Mouse (Mus musculus): ENCODE measurements around the gene Smcr8.
A peak's percentile ranks its signal among the peaks of the same experiment; 100 is the strongest.

Gene Smcr8

DNA sequence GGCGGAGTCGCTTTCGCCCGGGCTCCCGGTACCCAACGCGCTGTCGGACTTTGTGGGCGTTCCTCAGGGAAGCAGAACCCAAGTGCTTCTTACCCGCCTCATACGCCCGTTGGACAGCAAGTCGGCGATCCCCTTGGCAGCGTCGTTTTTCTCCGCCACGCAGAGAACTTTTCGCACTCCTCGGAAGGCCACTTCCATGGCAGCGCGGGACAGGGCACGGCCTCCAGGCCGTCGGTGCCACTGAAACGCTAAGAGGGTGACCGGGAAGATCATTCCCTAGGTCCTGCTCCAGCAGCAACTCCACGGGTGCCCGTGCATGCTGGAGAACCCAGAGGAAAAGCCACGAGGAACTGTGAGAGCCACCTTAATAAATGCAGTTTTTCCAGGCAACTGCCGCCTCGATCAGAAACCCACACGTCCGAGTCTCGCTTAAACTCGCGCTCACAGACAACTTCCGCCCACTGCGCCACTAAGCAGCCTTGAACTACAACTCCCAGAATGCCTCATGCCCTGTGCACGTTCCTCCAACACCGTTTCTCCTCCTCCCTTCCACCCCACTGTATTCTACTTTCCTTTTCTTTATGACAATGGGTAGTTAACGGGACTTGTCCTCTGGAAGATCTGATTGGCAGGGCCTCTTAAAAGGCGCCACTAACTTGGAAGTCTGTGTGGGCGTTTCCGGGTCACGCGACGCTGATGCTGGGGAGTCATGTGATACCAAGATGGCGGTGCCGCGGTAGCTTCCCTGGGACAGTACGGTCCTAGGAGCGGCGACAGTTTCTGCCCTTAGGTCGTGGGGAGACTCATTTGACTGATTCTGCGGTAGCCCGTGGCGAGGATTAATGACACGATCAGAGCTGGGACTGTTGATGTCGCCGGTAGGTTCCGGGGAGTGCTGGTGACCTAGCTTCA, at the start of gene Smcr8, which contains the start of gene Top3a:
Smcr8 (plus strand) TSS at position 696 of the 912 bp plus-strand sequence.
Top3a (minus strand) TSS at position 537 of the 912 bp plus-strand sequence.
- peak; percentile 90 for DNase-seq

DNA sequence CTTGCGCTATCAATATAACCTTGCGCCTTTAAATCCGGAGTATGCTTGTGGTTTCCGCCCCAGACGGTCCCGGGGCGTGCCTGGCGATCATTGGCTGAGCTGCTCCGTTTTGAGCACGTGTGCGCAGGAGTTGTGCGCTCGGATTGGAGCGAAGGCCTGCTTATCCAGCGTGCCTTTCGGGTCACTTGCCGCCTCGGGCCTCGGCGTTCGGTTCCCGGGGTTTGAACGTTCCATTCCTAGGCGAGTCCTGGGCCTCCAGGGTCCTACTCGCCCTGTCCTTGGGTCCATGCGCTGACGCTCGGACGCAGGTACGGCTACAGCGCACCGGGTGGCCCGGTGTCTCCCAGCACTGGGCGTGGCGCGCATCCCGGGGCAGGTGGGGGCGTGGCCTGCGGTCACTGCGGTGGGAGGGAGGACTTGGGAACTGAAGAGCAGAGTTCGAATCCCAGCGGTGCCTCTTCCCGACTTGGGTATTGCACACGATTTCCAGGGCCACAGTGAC, 49.0 kb upstream of the Smcr8 start, which contains the start of gene Mief2:
Mief2 (plus strand) TSS at position 139 of the 502 bp plus-strand sequence.
- peak; percentile 93 for DNase-seq

DNA sequence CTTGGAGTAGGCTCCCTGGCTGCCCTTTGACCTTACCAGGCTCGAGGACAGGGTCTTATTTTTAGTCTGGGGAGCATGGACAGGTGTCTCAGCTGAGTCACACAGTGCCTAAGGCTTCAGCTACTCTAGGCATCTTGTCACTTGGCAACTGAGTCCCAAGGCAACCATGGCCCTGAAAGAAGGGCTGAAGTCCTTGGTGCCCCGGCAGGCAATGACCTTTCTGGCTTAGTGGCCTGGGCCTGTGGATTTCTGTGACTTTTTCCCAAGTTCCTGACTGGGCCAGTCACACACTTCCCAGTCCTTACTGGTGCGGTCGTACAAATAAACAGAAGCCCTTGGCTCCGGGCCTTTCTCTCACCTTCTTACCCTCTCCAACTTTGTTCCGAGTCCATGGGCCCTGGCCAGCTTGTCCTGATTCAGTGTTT, 48.1 kb upstream of the Smcr8 start:
- no peak for DNase-seq

DNA sequence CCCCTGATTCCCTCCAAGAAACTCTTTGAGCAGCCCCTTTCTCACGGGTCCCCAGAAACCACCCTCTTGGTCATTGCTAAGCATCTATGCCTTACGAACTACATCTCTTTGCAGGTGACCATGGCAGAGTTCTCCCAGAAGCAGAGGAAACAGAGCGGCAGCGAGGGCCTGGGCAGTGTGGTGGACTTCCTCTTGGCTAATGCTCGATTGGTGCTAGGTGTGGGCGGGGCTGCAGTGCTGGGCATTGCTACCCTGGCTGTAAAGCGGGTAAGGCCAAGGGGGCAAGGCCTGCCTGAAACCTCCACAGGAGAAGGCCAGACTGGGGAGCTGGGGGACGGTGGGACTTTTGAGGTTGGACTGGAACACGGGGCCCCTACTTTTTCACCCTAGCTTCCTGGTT, 47.2 kb upstream of the Smcr8 start:
- no peak for DNase-seq

DNA sequence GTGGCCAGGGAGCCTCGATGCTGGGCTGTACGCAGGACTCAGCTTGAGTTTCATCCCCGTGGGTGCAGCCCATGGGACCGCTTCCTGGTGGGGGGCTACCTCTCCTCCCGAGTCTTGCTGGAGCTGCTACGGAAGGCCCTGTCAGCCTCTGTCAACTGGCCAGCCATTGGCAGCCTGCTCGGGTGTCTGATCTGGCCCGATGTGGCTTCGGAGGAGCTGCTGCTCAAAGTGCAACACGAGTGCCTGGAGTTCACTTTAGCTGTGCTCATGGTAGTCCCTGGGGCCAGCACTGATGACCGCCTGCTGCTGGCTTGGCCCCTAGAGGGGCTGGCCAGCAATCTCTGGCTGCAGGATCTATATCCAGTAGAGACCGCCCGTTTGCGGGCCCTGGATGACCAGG, 46.1 kb upstream of the Smcr8 start:
- no peak for DNase-seq

DNA sequence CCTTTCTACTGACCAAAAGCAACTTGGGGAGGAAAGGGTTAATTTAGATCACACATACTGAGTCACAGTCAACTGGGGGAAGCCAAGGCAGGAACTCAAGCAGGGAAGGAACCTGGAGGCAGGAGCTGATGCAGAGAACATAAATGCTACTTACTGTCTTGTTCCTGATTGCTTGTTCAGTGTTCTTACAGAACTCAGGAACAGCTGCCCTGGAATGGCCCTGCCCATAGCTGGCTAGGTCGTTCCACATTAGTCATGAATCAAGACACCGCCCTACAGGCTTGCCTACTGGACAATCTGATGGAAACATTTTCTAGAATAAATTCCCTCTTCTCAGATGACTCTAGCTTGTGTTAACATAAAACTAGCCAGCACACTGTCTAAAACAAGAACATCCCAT, 43.1 kb upstream of the Smcr8 start:
- DNase-seq = no peak

DNA sequence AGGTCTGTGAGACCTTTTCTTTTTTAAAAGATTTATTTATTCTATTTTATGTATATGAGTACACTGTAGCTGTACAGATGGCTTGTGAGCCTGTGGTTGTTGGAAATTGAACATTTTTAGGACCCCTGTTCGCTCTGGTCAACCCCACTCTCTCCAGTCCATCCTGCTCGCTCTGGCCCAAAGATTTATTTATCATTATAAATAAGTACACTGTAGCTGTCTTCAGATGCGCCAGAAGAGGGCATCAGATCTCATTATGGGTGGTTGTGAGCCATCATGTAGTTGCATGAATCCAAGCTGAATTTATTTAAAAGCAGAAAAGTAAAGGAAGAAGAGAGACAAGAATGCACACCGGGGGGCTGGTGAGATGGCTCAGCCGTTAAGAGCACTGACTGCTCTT, 42.1 kb upstream of the Smcr8 start:
- DNase-seq = no peak

DNA sequence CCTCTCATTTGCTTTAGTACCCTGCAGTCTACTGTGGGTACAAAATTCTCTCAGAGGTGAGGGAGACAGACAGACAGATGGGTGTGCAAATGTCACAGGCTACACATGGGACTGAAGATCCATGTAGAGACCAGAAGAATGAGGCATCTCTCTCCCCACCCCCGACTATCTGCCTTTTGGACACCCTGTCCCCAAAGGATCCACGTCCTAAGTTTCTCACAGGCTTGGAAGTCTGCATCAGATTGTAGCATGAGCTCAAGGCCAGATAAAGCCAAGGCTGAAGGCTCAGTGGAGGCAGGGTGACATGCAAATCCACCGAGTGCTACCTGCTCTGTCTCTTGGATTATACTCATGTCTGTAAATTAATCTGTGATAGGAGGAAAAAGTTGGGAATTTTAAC, 40.8 kb upstream of the Smcr8 start:
- DNase-seq = no peak

DNA sequence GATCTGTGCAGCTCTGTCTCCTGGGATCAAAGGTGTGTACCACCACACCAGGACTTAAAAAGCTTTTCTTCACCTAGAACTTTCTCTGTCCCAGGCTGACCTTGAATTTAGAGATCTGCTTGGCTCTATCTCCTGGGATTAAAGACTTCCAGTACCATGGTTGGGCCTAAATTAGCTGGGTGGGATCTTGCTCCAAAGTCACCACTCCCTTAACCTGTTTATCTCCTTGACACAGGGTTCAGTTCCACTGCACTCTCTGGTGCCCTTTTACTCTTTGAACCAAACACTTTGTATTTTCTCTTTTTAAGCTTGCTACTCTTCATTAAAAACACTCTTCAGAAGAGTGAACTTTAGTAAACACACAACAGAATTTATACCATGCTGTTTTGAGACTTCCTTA, 39.9 kb upstream of the Smcr8 start:
- DNase-seq = no peak

DNA sequence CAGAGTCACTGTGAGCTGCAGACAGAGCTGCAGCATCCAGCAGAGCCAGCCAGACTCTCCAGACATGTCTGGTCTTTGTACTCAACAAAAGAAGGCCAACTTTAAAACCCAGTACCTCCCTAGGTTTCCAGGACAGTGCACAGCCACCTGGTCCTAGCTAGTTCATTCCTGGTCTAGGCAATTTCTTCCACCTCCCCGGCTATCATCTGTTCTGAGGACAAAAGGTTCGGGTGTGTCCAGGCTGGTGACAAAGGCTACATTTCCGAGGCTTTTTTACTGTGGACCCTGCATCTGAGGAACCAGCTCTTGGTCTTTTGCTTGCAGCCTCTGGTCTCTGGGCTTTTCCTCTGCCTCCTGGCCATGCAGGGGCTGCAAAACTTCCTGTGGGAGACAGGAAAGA, 37.0 kb upstream of the Smcr8 start:
- no peak for DNase-seq

DNA sequence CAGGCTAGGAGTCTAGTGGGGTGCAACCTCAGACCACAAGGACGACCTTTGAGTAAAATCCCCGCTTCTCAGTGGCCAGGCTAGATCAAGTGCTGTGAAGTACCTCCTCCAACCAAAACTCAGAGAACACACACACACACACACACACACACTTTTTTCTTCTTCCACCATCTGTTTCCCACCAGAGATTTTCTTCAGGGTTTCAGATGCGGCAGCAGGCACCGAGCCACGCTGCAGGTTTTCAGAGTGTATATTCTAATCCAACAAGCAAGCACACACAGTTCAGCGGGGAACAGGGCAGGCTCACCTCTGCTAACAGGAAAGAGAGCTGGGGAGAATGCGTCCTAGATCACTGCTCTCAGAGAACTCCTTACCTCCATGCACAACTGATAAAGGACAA, 21.8 kb upstream of the Smcr8 start:
- DNase-seq = no peak

DNA sequence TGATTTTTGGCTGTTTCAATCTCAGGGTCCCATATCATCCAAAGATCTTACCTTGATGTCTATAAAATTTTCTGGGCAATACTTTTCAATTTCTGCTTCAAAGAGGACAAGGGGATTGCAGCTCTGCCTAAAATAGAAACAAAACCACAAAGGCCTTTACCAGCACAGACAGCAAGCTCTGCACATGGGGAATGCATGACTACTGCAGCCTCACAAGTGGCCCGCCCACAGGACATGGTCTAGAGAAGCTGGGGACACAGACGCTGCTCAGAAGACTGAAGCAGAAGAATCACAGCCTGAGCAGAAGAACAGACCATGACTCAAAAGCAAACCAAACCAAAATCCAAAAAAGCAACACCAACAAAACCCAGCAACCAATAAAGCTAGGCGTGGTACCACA, 15.6 kb upstream of the Smcr8 start:
- DNase-seq = no peak

DNA sequence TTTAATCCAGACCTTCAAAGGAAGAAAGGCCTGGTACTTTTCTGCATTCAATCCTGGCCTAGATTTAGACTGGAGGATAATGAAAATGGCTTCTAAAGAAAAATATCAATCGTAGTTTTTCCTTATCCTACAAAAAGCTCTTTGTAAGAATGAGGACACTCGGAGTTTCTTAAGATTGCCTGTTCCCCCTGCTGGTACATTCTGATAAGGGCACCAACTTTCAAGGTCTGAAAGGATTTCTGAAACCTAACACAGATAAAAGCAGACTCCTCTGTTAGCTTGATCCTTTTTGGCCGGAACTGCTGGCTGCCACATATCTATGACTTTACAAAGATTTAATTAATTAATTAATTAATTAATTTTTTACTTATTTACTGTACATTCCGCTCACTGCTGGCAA, 10.4 kb upstream of the Smcr8 start:
- no peak for DNase-seq

DNA sequence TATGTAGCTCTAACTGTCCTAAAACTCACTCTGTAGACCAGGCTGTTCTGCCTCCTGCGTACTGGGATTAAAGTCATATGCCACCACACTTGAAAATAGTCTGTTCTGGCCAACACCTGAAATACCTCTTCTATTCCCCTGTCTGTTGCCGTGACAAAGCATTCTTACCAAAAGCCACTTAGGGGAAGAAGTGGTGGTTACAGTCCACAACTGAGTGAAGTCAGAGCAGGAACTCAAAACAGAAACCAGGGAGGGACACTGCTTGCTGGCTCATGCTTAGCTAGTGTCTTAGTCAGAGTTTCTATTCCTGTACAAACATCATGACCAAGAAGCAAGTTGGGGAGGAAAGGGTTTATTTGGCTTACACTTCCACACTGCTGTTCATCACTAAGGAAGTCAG, 8.0 kb upstream of the Smcr8 start:
- no peak for DNase-seq

DNA sequence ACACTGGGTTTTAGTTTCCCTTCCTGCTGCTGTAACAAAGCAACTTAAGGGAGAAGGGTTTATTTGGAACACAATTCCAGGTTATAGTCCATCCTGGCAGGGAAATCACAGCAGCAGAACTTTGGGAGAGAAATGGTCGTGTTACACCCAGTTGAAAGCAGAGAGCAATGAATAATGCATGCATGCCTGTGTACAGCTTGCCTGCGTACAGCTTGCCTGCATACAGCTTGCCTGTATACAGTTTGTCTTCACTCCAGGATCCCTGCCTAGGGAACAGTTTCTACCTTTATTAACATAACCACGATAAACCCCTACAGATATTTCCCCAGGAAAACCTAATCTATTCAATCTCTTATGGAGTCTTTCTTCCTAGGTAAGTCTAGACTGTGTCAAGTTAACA, 6.5 kb upstream of the Smcr8 start:
- DNase-seq = no peak

DNA sequence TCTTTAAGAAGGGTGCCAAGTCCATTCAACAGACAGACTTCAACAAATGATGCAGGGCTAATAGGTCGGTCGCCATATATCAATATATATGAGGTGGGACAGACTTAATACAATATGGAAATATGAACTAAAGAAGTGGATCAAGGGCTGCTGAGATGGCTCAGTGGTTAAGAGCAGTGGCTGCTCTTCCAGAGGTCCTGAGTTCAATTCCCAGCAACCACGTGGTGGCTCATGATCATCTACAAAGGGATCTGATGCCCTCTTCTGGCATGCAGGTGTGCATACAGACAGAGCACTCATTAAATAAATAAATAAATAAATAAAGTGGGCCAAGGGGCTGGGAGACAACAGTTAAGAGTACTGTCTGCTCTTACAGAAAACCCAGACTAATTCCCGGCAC, 5.2 kb upstream of the Smcr8 start:
- DNase-seq = no peak

DNA sequence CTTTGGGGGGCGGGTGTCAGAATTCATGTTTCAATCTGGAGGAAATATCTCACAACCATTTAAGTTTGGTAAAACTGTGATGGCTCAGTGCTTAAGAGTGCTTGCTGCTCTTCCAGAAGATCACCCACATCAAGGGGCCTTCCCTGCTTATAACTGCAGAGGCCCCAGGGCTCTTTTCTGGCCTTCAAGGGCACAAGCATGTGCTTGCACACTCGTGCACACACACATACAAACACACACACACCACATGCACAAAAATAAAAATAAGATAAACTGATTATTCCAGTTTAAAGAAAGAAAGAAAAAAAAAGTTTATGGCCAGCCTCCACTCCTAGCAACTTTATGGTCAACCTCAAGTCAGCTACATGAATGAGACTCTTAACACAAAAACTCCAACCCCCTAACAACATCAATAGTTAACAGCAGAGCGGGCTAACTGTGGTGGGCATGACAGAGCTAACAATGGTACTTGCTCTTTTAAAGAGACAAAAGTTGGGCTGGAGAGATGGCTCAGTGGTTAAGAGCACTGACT, 3.1 kb upstream of the Smcr8 start:
- DNase-seq = no peak

DNA sequence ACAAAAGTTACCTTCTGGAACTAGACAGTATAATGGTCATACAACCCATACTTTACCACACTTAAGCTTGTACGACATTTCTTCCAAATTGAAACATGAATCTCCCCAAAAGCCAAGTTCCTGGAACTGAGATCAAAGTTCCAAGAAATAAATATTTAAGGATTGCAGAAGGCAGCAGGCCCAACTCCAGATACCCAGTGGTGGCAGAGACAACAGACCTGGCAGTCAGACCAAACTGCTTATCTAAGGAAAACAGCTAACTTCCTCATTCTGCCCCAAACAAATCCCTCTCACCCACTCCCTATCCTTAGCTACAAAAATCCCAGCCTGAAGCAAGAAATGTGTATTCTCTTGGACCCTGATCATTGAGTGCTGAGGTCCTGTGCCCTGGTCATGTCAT, 2.5 kb upstream of the Smcr8 start:
- peak; percentile 27 for DNase-seq

DNA sequence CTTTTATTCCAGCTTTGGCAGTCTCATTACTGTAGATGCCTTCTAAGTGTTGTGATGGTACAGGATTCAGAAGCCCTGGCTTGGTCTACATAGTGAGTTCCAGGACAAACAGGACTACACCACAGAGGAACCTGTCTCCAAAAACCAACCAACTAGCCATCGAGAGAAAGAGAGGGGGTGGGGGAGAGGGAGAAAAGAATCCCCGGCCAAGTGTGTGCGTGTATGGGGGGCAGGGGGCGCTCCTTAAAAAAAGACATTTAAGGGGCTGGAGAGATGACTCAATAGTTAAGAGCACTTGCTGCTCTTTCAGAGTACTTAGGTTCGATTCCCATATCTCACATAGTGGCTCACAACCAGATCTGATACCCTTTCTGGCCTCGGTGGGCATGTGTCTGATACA, 1.7 kb upstream of the Smcr8 start:
- no peak for DNase-seq

DNA sequence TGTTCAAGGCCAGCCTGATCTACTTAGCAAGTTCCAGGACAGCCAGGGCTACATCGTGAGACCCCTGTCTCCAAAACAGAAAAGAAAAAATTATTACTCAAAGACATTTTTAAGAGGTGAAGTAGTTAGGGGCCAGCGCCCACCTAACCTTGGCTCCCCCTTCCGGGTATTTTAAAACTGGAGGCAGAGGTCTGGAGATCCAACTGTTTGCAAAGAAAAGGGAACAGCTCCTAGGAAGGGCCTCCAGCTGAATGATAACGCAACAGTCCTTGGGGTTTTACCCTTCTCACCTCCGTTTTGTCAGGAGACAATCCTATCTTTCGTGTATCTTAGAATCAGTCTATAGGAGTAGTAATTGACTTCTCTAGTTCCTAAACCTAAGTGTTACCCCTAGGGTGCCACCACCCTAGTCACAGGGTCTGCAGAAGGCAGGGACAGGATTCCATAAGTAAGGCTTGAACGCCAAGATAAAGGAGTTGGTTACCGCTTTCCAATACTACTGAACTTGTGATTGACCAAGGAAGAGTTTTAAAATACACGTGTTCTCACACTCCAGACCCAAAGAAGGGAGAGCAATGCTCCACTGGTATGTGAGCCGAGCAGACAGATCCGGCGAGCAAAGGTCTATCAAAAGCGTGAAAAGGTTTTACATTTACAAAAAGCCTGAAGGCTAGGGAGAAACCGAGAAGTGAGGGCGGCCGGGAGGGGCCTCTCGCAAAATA, 1.1 kb upstream of the Smcr8 start:
- no peak for DNase-seq

DNA sequence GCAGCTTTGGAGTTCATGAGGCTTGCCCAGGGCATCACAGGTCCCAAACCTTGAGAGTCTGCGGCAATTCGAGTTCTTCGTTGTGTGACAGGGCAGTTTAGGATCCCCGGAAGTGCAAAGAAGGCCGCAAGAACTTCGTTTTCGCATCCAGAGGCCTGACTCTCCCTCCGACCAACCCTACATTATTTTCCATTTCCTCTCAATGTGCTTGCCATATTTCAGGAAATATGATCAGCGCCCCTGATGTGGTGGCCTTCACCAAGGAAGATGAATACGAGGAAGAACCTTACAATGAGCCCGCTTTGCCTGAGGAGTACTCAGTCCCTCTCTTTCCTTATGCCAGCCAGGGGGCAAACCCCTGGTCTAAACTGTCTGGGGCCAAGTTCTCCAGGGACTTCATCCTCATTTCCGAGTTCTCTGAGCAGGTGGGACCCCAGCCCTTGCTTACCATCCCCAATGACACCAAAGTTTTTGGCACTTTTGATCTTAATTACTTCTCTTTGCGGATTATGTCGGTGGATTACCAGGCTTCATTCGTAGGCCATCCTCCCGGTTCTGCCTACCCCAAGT, 562 bp downstream of the Smcr8 start:
- DNase-seq = no peak

DNA sequence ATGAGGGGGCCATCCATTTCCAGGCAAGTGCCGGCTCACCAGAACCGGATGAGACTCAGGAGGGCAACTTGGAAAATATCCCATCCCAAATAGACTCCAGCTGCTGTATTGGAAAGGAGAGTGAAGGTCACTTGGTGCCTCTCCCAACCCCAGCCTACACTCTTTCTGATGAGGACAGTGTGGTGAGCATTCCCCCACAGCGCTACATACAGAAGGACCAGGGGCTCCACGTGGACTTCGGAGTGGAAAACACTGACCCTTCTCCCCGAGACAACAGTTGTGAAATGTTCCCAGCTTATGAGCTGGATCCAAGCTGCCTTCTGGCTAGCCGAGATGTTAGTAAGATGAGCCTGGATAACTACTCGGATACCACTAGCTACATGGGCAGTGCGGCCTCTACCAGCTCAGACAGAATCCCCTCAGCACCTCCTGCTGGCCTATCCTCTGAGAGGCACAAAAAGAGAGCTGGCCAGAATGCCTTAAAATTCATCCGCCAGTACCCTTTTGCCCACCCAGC, 2.4 kb downstream of the Smcr8 start:
- DNase-seq = no peak

Data from liver (tissue).